Mouse (Mus musculus): ENCODE data around the gene Shisa4. TPM values are rescaled to one million over a fixed set of nuclear protein-coding genes. Genes with fewer than 3 reads are reported as not detected.

Shisa4 gene
- total and polyA plus RNA-seq, 2 experiments, result 0.18 to 0.33 TPM

GRCm38 (mm10) chr1:135324571-135324970, 50.5 kb downstream of the Shisa4 start, which contains the start of gene Lmod1:
TSS of gene Lmod1 (plus strand) at chr1:135324807.
- no peaks in the 10 kb centered on the region for H3K4me1 ChIP-seq (ENCODE audit: control insufficient read depth, insufficient read depth, low read length)
- peak within 1 kb of the TSS; percentile 24; the same call in 1 of the 2 replicates for H3K4me3 ChIP-seq (ENCODE audit: insufficient read depth, low read depth, low read length)
- H3K27me3 ChIP-seq (ENCODE audit: control insufficient read depth, insufficient read depth, low read length), result peaks cover 4% of the 10 kb centered on the region; the same call in 1 of the 2 replicates
- no peak for TF ChIP-seq CTCF (IDR thresholded peaks at IDR 0.05; ENCODE audit: low read depth, low read length)
- no peak for TF ChIP-seq POLR2A (IDR thresholded peaks at IDR 0.05; ENCODE audit: extremely low read depth, insufficient read depth, low read length)
- 35% methylated on average over 8 of the region's 8 CpGs for WGBS
- no peak within 1 kb of the TSS for H3K9ac ChIP-seq (ENCODE audit: low read depth, low read length)
- no peaks in the 10 kb centered on the region for H3K36me3 ChIP-seq (ENCODE audit: control insufficient read depth, insufficient read depth, low read length)
- no peak within 1 kb of the TSS for H3K27ac ChIP-seq (replicated peaks; ENCODE audit: insufficient read depth, low read depth, low read length)
- DNase-seq (ENCODE audit: extremely low read depth, low read depth, low spot score), result no peak
- no peaks in the 10 kb centered on the region for H3K79me2 ChIP-seq (ENCODE audit: control insufficient read depth, insufficient read depth, low read length)

DNA sequence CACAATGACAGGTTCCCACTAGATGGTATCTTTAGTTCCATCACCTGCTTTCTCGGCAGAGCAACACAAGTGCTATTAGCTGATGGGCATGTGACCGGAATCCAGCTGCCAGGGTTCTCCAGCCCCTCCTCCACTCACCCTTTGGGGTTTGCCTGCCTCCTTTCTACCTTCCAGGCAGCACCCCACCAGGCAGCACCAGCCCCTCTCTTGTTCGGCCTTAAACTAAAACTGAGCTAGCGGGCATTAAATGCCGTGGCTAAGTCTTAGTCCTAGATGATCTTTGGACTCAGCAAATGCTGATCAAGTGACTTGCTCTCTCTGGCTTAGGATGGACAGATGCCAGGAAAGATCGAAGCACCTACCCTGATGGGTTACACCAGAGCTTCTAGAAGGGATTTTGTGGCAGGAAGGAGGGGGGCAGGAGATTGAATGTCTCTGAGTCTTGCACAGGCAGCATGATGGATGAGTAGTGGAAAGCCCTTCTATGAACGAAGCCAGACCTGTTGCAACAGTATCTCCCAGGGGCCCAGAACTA, 51.6 kb downstream of the Shisa4 start:
- no peak for TF ChIP-seq POLR2A (IDR thresholded peaks at IDR 0.05; ENCODE audit: extremely low read depth, insufficient read depth, low read length)
- H3K9ac ChIP-seq (ENCODE audit: low read depth, low read length), result no peak overlapping the region
- H3K4me1 ChIP-seq (ENCODE audit: control insufficient read depth, insufficient read depth, low read length), result no peaks in the 10 kb centered on the region
- DNase-seq (ENCODE audit: extremely low read depth, low read depth, low spot score), result peak; percentile 46
- H3K27me3 ChIP-seq (ENCODE audit: control insufficient read depth, insufficient read depth, low read length), result peaks cover 4% of the 10 kb centered on the region; the same call in 1 of the 2 replicates
- WGBS, result 71% methylated on average over 7 of the region's 7 CpGs
- H3K4me3 ChIP-seq (ENCODE audit: insufficient read depth, low read depth, low read length), result no peak overlapping the region
- no peaks in the 10 kb centered on the region for H3K36me3 ChIP-seq (ENCODE audit: control insufficient read depth, insufficient read depth, low read length)
- no peak overlapping the region for H3K27ac ChIP-seq (replicated peaks; ENCODE audit: insufficient read depth, low read depth, low read length)
- H3K79me2 ChIP-seq (ENCODE audit: control insufficient read depth, insufficient read depth, low read length), result no peaks in the 10 kb centered on the region

Other genes starting within 250 kb of the Shisa4 start
- 0.28 and 0.54 TPM in 2 replicates for gene Ptpn7, start 242.5 kb downstream of the Shisa4 start, total RNA-seq (2014; rRNA removed)
- 0.44 and 1.4 TPM in 2 replicates for gene Ptpn7, start 242.5 kb downstream of the Shisa4 start, polyA plus RNA-seq (2012; rRNA removed)
- gene Arl8a, start 228.4 kb downstream of the Shisa4 start, total RNA-seq (2014; rRNA removed), result 3.2 and 5.4 TPM in 2 replicates
- 13.1 and 15.2 TPM in 2 replicates for gene Arl8a, start 228.4 kb downstream of the Shisa4 start, polyA plus RNA-seq (2012; rRNA removed)
- gene Gpr37l1, start 207.6 kb downstream of the Shisa4 start, total RNA-seq (2014; rRNA removed), result 0.07 TPM in 1 of 2 replicates, not detected in the other
- 0.04 TPM in 1 of 2 replicates, not detected in the other for gene Gpr37l1, start 207.6 kb downstream of the Shisa4 start, polyA plus RNA-seq (2012; rRNA removed)
- 0.13 and 0.18 TPM in 2 replicates for gene Elf3, start 116.7 kb downstream of the Shisa4 start, total RNA-seq (2014; rRNA removed)
- gene Elf3, start 116.7 kb downstream of the Shisa4 start, polyA plus RNA-seq (2012; rRNA removed), result 0.41 and 0.64 TPM in 2 replicates
- 18.7 and 20.2 TPM in 2 replicates for gene Rnpep, start 91.2 kb downstream of the Shisa4 start, total RNA-seq (2014; rRNA removed)
- 16.0 and 22.0 TPM in 2 replicates for gene Rnpep, start 91.2 kb downstream of the Shisa4 start, polyA plus RNA-seq (2012; rRNA removed)
- gene Timm17a, start 61.5 kb downstream of the Shisa4 start, total RNA-seq (2014; rRNA removed), result 17.9 and 22.0 TPM in 2 replicates
- gene Timm17a, start 61.5 kb downstream of the Shisa4 start, polyA plus RNA-seq (2012; rRNA removed), result 27.9 and 34.3 TPM in 2 replicates
- gene Lmod1, start 50.4 kb downstream of the Shisa4 start, total RNA-seq (2014; rRNA removed), result 0.09 and 0.13 TPM in 2 replicates
- gene Lmod1, start 50.4 kb downstream of the Shisa4 start, polyA plus RNA-seq (2012; rRNA removed), result 0.16 and 0.17 TPM in 2 replicates
- 17.1 and 20.9 TPM in 2 replicates for gene Ipo9, start 55.3 kb upstream of the Shisa4 start, total RNA-seq (2014; rRNA removed)
- 27.2 and 29.5 TPM in 2 replicates for gene Ipo9, start 55.3 kb upstream of the Shisa4 start, polyA plus RNA-seq (2012; rRNA removed)
- gene Nav1, start 232.1 kb upstream of the Shisa4 start, total RNA-seq (2014; rRNA removed), result 0.83 and 1.5 TPM in 2 replicates
- 1.1 and 1.8 TPM in 2 replicates for gene Nav1, start 232.1 kb upstream of the Shisa4 start, polyA plus RNA-seq (2012; rRNA removed)